Mouse (Mus musculus): ENCODE results near the gene Ankrd40.

Gene Ankrd40

DNA sequence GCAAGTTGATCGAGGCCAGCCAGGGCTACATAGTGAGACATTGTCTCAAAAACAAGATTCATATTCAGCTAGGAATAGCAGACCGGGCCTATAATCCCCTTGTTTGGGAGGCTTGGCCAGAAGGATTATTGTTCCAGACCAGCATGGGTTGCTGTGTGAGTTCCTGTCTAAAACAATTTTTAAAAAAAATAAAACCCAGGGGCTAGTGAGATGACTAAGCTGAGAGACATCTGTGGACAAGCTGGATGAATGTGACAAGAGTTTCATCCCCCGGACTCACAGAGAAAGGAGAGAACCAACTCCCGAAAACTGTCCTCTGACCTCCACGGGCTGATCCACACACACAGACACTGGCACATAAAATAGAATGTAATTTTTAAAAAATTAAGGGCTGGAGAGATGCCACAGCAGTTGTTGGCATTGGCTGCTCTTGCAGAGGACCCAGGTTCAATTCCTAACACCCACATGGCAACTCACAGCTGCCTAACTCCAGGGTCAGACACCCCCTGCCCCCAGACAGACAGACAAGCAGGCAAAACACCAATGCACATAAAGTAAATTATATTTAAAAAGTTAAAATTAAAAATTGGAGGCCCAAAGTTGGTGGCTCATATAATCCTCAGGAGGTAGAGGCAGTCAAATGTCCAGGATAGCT is 4.4 kb upstream of the Ankrd40 start:
- DNase-seq: no peak

DNA sequence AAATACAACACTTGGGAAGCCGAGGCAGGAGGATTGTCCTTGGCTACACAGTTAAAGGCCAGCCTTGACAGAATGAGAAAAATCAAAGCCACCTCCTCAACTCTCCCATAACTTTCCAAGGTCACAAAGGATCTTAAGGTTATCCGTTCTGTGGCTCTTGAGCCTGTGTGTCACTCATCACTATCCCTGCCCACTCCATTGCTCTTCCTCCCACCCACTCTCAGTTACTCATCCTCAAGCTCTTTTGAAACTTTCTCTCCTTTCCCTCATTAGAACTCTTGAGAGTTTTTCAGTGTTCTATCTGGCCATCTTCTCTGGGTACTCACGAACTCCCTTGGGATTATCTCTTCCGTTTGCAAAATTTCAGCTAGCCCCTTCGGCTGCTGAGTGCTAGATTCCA is 3.2 kb upstream of the Ankrd40 start:
- DNase-seq: no peak

DNA sequence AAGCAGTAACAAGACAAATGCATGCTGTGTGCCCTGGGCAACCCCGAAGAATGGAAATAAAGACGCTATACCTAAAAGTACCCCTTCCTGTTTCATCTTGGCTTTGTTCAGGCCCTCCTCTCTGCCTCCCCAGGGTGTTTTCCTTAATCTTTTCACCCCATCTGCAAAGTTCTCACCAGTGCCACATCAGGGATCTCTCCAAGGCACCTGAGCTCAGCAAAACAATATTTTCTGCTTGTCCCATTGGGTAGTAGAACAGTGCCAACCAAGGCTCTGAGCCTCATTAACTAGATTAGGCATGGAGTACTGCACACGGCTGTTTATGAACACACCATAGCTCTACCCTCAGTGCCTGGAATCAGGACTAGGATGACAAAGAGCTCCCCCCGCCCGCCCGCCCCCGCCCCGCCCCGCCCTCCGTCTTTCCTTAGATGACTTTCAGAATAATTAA is 815 bp upstream of the Ankrd40 start:
- no peak for DNase-seq

DNA sequence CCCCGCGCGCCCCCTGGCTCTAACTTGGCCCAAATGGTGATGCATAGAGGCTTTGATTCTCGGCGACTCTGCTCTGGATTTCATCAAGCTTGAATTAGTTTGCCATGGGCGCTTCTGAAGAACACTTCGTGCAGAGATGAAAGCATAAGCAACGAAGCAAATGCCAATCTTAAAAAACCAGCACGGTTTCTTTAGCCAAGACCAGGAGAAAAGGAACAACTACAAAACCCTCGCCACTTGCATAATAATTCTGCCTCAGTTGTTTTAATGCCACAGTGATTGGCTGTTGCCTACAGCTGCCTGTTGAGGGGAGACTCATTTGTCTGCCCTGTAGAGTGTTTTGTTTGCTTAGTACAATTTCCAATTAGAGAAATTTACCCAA is 834 bp downstream of the Ankrd40 start:
- DNase-seq: no peak

DNA sequence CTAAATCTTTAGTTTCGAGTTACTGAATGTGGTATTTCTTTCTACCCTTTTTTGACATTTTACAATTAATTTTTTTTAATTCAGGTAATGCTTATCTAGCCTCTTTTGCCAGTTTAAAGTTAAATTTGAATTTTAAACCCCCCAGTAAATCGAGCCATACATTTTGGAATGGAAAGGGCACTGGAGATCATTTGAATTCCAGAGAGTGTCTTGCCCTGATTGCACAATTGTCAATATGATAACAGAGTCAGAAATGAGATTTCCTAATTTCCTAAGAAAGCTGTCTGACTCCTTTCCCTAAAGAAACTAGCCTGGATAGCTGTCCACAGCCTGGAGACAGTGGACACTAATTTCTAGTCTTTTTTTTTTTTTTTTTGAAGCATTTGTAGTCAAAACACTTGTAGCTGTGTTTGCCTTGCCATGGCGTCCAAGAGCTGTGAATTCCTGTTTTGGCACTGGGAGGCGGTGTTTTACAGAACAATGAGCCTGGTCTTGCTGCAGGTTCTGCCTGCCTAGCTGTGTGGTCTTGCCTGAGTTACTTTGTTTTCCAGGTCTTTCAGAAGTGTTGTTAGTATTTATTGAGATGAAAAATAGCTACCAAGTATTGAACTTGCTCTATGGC is 1.6 kb downstream of the Ankrd40 start:
- peak; percentile 49 for DNase-seq

DNA sequence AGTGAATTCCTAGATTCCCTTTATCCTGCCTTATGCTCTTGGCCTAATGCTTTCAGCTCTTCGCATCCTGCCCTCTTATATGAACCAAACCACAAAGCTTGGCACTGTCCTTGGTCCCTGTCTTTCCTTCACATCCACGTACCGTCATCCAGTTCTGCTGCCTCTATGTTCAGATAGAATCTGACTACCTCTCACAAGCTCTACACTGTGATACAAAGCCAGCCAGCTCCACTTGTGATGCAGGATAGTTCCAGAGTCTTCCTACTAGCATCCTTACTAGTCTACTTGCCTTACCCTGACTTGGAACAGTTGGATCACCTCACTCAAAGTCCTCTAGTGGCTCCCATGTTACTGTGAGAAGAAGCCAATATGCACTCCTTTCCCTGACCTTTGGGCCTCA is 2.4 kb downstream of the Ankrd40 start:
- DNase-seq: no peak

DNA sequence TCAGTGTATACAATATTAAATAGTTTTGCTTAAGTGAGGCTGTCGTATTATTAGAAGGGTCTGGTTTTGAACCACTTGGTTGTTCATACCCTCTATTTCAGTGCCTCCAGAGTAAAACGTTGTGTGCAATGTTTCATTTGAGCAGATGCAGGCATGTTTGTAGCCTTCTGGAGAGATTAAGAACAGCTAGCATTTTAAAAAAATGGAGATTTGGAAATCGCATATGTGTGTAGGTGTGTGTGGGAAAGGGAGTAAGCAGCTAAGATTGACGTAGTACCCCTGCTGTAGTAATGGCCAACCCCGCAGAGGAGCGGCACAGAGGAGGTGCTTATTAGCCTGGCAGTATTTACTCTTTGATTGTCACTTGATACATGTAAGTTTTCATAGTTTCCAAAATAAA is 4.9 kb downstream of the Ankrd40 start:
- no peak for DNase-seq

DNA sequence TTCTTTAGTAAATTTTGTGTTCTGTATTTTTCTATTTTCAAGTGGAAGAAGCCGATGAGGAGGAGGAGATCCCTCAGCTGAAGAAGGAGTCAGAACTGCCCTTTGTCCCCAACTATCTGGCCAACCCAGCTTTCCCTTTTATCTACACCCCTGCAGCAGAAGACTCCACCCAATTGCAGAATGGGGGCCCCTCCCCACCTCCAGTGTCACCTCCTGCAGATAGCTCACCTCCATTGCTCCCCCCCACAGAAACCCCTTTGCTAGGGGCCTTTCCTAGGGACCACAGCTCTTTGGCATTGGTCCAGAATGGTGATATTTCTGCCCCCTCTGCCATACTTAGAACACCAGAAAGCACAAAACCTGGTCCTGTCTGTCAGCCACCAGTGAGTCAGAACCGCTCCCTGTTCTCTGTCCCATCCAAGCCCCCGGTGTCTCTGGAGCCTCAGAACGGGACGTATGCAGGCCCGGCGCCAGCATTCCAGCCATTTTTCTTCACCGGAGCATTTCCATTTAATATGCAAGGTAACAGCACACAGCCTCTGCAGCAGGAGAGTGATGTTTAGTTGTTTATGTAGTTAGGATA is 6.7 kb downstream of the Ankrd40 start:
- DNase-seq: no peak

DNA sequence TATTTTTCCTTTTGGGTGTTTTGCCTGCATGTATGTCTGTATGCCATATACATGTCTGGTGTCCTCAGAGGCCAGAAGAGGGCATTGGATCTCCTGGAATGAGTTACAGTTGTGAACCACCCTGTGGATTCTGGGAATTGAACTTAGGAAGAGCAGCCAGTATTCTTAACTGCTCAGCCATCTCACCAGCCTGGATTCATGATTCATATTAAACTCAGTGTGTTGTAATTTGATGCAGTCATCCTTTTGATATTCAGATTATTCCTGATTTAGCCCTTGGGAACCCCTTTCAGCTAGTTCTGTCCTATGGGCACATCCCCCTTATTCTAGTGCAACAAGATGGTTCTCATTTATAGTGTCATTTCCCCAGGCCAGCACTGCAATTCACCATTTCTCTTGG is 8.8 kb downstream of the Ankrd40 start:
- no peak for DNase-seq

DNA sequence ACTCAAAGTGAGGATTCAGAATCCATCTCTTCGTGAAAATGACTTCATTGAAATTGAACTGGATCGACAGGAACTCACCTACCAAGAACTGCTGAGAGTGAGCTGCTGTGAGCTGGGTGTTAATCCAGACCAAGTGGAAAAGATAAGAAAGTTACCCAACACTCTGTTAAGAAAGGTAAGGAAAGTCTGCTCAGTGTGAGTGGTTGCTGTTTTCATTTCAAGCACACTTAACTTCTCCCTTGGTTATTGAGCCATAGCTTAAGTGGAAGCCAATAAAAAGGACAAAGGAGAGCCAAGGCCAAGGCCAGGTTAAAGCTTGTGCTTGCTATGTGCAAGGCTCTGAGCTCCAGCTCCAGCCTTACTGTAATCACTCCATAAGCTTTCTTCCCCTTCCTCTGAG is 10.5 kb downstream of the Ankrd40 start:
- no peak for DNase-seq

DNA sequence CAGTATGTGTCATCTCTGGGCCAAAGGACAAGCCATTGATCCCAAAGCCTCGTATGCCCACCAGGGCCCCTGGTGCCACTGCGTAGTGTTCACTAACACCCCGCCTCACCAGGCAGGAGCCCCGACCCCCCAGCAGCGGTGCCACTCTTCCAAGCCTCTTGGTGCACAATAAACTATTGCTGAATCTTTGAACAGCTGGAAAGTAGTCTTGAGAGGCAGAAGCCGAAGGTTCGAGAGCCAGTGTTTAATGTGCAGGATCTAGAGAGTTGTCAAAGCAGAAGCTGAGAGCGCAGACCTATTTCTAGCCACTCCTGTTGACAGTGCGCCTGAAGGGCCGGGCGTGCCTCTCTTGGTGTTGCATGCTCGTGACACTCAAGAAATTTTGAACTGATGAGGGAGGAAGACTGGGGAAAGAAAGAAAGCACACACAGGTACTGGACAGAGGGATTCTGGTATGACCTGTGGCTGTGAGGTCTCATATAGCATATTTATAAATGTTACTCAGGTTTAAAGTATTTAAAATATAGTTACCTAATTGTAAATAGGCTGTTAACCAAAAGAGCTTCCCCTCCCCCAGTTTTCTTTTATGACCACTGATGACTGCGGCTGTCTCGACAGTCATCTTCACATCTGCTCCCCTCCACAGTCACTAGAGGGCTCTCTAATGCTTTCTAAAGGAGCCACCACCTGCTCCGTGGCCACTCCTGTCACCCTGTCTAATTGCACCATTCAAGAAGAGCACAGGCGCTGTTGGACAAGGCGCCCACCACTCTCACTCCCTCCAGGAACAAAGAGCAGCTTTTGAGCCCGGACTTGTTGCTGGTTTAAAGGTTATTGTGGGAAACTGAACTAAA is 12.2 kb downstream of the Ankrd40 start:
- DNase-seq: peak; percentile 57

DNA sequence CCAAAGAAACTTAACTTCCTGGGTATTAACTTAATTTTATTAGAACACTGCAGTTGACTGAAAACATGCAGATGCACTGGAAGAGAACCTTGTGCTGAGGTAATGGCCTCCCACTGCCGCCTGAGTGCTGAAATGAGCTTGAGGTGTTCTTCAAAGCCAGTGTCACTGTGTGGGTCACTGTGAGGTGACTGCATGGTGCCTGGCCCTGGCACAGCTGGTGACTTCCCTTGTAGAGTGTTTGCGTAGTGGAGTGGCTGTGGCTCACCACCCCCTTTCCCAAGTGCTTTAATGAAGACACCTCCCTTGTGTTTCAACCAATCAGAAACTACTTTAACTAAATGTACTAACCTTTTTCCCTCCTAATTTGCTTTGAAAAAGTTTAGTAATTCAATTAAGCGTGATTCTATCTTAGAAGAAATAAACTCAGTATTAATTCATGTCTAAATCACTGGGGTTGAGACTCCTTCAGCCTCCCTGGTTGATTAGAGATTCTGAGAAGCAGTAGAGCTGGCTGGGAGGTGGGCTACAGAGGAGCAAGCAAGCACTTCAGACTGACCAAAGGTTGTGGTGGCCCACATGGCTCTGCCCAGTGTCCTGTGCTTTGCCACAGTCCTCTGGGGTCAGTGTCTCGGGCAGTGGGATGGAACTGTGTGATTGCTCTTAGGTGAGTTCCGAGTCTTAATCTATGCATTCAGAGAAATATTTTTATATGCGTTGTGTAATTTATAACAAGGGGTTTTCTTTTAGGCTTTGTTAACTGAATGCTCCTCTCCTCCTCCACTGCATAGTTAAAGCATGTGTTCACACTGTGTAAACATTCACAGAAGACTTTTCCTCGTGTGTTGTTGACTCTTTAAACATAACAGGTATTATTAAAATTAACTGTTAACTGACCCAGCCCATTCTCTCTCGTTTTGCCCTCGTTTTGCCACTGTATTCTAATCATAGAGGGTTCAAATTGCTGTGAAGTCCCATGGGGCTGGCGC is 13.4 kb downstream of the Ankrd40 start:
- no peak for DNase-seq

DNA sequence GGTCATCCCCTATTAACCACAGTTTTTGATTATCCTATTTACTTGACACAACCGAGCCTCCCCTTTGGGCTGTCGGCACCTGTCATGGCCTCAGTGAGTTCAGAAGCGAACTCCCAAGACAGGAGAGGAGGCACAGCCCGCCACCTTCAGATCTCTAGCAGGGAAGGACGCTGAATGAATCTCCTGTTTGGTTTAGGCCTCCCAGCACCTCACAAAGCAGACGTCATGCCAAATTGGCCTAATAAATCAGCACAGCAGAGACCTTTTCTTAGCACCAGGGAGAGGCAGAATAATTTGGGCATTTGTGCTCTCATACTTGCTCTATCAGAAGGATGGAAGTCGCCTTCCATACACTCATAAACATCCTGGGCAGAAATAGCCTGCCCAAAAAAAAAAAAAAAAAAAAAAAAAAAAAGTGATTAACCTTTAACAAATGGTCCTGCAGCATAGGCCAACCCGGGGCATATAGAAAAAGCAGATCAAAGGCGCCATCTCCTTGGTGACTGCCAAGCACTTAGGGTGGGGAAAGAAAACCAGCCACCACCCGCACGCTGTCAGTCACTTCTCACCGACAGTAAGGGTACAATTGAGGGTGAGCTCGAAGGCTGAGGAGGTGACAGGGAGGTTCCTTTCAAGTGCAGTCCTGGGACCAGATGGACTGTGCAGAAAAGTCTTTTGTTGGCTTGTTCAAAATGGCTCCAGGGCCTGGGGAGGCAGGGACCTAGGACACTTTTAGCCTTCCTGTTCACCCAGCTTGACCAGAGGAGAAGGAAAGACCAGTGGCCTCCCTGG is 14.5 kb downstream of the Ankrd40 start:
- no peak for DNase-seq

DNA sequence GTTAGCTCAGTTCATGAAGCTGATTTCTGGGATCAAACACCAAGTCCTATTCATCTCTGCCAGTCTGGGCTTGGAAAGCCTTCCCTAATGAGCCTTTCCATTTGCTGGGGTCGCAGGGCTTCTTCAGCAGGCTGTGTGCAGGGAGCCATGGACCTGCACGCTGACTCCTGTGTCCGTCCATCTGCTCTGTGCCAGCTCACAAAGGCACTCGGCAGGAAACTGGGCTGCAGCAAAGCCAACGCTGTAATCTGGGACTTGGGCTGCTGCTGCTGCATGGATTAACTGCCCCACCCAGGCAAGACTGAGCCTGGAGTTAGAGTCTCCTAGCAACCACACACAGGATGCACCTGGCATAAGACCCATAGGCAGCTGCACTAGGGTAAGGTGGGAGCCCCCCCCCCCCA is 16.2 kb downstream of the Ankrd40 start:
- no peak for DNase-seq

DNA sequence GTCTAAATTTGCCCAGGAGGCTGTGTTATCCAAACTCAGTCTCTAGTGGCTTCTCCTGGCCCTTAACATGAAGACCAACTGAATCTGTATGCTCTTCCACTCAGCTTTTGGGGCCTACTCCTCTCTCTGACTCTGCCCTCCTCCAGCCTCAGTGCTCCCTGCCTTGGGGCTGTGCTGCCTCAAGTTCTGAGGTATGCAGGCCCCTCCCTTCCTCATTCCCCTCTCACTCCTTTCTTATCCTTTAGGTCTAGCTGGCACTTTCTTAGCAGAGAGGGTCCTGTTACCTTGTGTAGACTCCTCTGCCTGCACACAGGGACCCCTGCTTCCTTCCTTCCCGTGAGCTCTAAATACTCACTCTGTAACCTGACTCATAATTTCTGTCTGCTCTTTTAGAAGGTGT is 16.7 kb downstream of the Ankrd40 start:
- DNase-seq: no peak

DNA sequence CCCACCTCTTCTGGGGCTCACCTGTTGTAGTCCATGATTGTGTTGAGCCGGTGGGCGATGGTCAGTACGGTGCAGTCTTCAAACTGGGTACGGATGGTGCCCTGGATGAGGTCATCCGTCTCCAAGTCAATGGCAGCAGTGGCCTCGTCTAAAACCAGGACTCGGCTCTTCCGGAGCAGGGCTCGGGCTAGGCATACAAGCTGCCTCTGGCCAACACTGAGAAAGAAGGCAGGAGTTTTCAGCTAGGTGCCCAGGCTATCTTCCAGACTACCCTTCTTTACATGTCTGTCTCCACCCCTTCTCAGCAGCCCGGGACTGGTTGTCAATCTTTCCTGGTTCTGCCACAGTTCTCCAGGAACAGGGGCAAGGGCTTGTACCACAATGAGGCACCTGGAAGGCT is 18.1 kb downstream of the Ankrd40 start:
- DNase-seq: no peak

DNA sequence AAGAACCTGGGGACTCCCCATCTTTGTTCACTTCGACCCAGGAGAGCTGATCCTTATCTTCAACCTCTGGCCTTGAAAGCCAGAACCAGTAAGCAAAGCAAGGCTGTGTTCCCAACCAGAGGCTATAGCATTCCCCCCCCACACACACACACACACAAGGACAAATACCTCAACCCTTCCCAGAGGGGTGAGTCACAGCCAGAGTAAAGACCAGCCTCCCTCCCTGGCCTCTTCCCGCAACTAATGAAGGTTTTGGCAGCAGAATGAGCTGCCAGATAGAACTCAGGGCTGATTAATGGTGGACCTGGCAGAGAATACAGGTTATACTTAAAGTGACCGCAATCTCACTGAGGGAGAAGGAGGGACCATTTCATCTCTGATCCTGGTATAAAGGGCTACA is 18.8 kb downstream of the Ankrd40 start:
- DNase-seq: no peak

DNA sequence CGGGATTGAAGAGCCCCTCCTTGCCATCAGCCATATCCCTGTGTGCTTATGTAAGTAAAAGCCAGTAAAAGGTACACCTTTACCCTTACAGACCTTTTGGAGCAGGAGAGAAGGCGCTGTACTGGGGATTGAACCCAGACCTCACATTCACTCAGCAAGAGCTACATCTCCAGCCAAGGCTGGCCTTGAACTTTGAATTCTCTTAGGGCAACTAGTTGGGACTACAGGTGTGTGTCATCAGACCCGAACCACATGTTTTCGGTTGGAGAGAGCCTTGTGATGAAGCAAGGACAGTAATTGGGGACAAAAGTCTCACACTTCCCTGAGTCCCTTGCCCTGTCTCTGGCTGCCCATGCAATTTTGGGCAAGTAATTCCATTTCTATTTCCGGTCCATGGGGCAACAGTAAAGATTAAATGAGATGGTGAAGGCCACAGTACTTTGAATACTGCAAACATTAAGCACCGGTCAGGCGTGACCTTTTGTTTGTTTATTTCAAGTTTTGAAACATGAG is 19.3 kb downstream of the Ankrd40 start:
- no peak for DNase-seq

DNA sequence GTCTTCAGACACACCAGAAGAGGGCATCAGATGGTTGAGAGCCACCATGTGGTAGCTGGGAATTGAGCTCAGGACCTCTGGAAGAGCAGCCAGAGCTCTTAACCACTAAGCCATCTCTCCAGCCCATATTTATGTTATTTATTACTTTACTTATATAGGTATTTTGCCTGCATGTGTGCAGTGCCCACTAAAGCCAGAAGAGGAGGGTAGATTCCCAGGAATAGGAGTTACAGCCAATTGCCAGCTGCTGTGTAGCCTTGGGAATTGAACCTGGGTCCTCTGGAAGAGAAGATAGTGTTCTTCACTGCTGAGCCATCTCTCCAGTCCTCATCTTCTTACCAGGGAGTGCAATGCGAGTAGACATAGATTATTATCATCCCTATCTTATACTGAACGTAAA is 22.0 kb downstream of the Ankrd40 start:
- DNase-seq: no peak

DNA sequence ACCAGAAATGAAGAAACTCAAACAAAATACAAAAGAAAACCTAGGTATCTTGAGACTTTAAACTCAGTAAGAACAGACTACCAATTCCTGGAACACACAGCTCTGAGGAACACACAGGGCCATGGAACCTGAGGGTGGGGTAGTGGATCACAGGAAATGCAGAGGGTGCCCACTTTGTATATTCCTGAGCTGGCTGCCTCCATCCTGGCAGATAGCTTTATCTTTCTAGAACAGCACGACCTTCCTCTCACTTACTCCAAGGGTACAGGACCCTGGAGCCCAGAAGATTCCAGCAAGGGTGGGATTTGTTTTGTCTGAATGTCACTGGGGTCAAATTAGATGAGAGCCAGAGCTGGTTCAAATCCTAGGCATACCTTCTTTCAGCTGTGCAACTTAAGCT is 22.5 kb downstream of the Ankrd40 start:
- no peak for DNase-seq

DNA sequence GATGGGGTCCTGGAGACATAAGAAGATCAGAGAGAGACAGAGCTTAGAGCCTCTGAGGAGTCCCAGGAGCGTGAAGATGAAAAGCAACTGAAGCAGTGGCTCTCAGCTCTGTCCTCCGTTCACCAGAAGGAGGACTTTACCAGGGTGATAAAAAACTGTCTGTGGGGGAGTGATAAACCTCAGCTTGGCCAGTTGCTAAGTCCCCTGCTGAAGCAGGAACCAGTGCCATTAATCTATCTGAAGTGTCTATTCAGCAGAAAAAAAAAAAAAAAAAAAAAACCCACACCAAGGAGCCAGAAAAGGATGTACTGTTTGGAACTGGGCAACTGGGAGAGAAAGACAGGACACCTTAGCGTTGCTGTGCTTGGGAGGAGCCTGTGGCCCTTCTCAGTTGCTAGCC is 23.3 kb downstream of the Ankrd40 start:
- DNase-seq: no peak

Measured in right cerebral cortex, postnatal 14 days (tissue).